Mouse (Mus musculus): ENCODE results near the gene T2. TPM values are rescaled to one million over a fixed set of nuclear protein-coding genes. Genes with fewer than 3 reads are reported as not detected.

The T2 gene
- polyA plus RNA-seq (2014; fragmentation: Illumina TruSeq; extraction: RNeasy Lipid Tissue Mini Kit (QIAGEN cat#74804); ENCODE audit: low replicate concordance): not detected

GRCm38 (mm10) chr17:8355692-8356091, at the start of gene T2:
Gene T2, plus strand, starts transcription at chr17:8355992.

GRCm38 (mm10) chr17:8310838-8311614, 44.8 kb upstream of the T2 start, which contains the start of gene Sft2d1:
Gene Sft2d1, plus strand, starts transcription at chr17:8311102.

GRCm38 (mm10) chr17:8337159-8337558, 18.6 kb upstream of the T2 start, which contains the start of gene Prr18:
Gene Prr18, plus strand, starts transcription at chr17:8337459.

GRCm38 (mm10) chr17:8433978-8434960, 78.5 kb downstream of the T2 start, which contains the start of gene T:
Gene T, plus strand, starts transcription at chr17:8434423.

Other genes with a start within 250 kb of the T2 start
- not detected for gene Gm49673, start 208.2 kb upstream of the T2 start, polyA plus RNA-seq (2014; fragmentation: Illumina TruSeq; extraction: RNeasy Lipid Tissue Mini Kit (QIAGEN cat#74804); ENCODE audit: low replicate concordance)
- gene Rnaset2a, start 207.9 kb upstream of the T2 start, polyA plus RNA-seq (2014; fragmentation: Illumina TruSeq; extraction: RNeasy Lipid Tissue Mini Kit (QIAGEN cat#74804); ENCODE audit: low replicate concordance): 14.9 TPM
- gene Fgfr1op, start 190.5 kb upstream of the T2 start, polyA plus RNA-seq (2014; fragmentation: Illumina TruSeq; extraction: RNeasy Lipid Tissue Mini Kit (QIAGEN cat#74804); ENCODE audit: low replicate concordance): 21.5 TPM
- not detected for gene Ccr6, start 119.9 kb upstream of the T2 start, polyA plus RNA-seq (2014; fragmentation: Illumina TruSeq; extraction: RNeasy Lipid Tissue Mini Kit (QIAGEN cat#74804); ENCODE audit: low replicate concordance)
- gene Mpc1, start 73.1 kb upstream of the T2 start, polyA plus RNA-seq (2014; fragmentation: Illumina TruSeq; extraction: RNeasy Lipid Tissue Mini Kit (QIAGEN cat#74804); ENCODE audit: low replicate concordance): 508 TPM
- gene Sft2d1, start 44.9 kb upstream of the T2 start, polyA plus RNA-seq (2014; fragmentation: Illumina TruSeq; extraction: RNeasy Lipid Tissue Mini Kit (QIAGEN cat#74804); ENCODE audit: low replicate concordance): 86.7 TPM
- gene Prr18, start 18.5 kb upstream of the T2 start, polyA plus RNA-seq (2014; fragmentation: Illumina TruSeq; extraction: RNeasy Lipid Tissue Mini Kit (QIAGEN cat#74804); ENCODE audit: low replicate concordance): 0.37 TPM
- not detected for gene T, start 78.4 kb downstream of the T2 start, polyA plus RNA-seq (2014; fragmentation: Illumina TruSeq; extraction: RNeasy Lipid Tissue Mini Kit (QIAGEN cat#74804); ENCODE audit: low replicate concordance)
- gene Pde10a, start 169.4 kb downstream of the T2 start, polyA plus RNA-seq (2014; fragmentation: Illumina TruSeq; extraction: RNeasy Lipid Tissue Mini Kit (QIAGEN cat#74804); ENCODE audit: low replicate concordance): 0.33 TPM
- gene Gm17087, start 211.0 kb downstream of the T2 start, polyA plus RNA-seq (2014; fragmentation: Illumina TruSeq; extraction: RNeasy Lipid Tissue Mini Kit (QIAGEN cat#74804); ENCODE audit: low replicate concordance): not detected